Mouse (Mus musculus): ENCODE results near the gene Pheta1. TPM values are rescaled to one million over a fixed set of nuclear protein-coding genes. Genes with fewer than 3 reads are reported as not detected.

Gene Pheta1
- 4.8 TPM for total RNA-seq (2023)

GRCm38 (mm10) chr5:121848743-121849142 lies at the start of gene Pheta1:
Gene Pheta1, plus strand, starts transcription at chr5:121848984.

GRCm38 (mm10) chr5:121837441-121838340 lies 11.1 kb upstream of the Pheta1 start, which contains the start of gene Sh2b3:
Gene Sh2b3, minus strand, starts transcription at chr5:121837646.

Other genes with a start within 250 kb of the Pheta1 start
- gene Acad12, start 230.0 kb upstream of the Pheta1 start, total RNA-seq (2023): 5.2 TPM
- 10.1 TPM for gene Acad10, start 188.5 kb upstream of the Pheta1 start, total RNA-seq (2023)
- gene Brap, start 188.4 kb upstream of the Pheta1 start, total RNA-seq (2023): 127 TPM
- gene Atxn2, start 137.6 kb upstream of the Pheta1 start, total RNA-seq (2023): 79.9 TPM
- gene Sh2b3, start 11.3 kb upstream of the Pheta1 start, total RNA-seq (2023): 38.3 TPM
- not detected for gene Cux2, start 201.1 kb downstream of the Pheta1 start, total RNA-seq (2023)